ENCODE assay signal across 14 mouse cellular contexts in the genomic region with DNA sequence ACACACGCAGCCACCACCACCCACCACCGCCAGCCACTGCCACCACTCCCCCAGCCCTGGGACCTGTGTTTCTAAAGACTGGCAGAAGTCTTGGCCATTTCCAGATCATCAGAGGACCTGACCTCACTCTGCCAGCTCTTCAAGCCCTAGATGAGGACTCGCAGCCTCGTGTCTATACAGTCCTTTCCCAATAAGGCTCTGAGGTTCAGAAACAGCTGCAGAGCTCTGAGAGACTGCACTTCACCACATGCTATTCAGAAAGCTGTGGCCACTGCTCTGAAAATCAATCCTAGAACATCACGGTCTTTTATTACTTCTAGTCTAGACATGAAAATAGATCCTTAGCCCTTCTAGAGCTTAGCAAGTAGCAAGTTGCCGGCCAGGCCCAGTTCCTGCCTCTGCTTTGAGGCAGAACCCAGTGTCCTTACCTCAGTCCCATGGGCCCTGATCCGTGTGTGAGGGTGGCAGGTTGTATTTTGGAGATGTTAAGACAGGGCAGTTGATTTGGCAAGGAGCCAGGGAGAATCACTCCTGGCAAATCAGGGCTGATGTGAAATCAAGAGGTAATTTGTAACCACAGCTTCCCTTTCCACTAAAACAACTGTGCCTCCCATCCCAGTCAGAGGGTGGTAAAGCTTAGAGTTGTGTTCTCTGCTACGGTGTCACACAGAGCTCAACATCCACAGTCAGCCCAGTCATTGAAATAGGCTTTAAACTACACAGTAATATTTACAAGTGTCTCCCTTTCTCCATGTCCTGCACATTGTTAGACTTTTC. TPM values are rescaled to one million over a fixed set of nuclear protein-coding genes. Genes with fewer than 3 reads are reported as not detected.
A peak's percentile ranks its signal among the peaks of the same experiment; 100 is the strongest.
DNase-seq lines count a peak whose midpoint lies in the region; ATAC-seq and TF ChIP-seq lines count a peak whose summit lies in the region.
"Had no signal": no experiment of that assay in that cellular context is flagged by ENCODE, and none has a peak within 500 bp of the region (broad histone marks: within the 10 kb centered on the region; RNA-seq: fewer than 3 reads in every experiment).

No protein-coding gene starts in this region.

- H3K4me1 ChIP-seq in heart, embryonic 13.5 days = peaks cover 7% of the 10 kb centered on the region; the same call in 1 of the 2 replicates
- H3K4me1 ChIP-seq in spleen, adult 2 months (ENCODE audit: control insufficient read depth, insufficient read depth, insufficient read length) = no peaks in the 10 kb centered on the region
- H3K4me1 ChIP-seq in small intestine, adult 2 months (ENCODE audit: control insufficient read depth, insufficient read depth, insufficient read length, low read length) = no peaks in the 10 kb centered on the region
- H3K4me1 ChIP-seq: forebrain, embryonic 13.5 days had no signal

- no peaks in the 10 kb centered on the region for H3K9me3 ChIP-seq in heart, embryonic 13.5 days
- H3K9me3 ChIP-seq: forebrain, embryonic 13.5 days; heart, embryonic 10.5 days; hindbrain, embryonic 10.5 days; megakaryocyte, embryonic 14.5 days had no signal

- intact Hi-C loops in heart, postnatal 14 days (cut with DNase I) = no loop called here

- H3K36me3 ChIP-seq in heart, embryonic 13.5 days = peaks cover 62% of the 10 kb centered on the region
- H3K36me3 ChIP-seq in spleen, adult 2 months (ENCODE audit: control insufficient read depth, insufficient read depth, low read length) = peaks cover 4% of the 10 kb centered on the region; the same call in 1 of the 2 replicates
- peaks cover 26% of the 10 kb centered on the region for H3K36me3 ChIP-seq in small intestine, adult 2 months (ENCODE audit: control insufficient read depth, insufficient read depth, low read length)

- 84% methylated on average over 8 of the region's 8 CpGs for WGBS in heart, embryonic 13.5 days
- WGBS in spleen, adult 2 months = 75% methylated on average over 8 of the region's 8 CpGs
- 88% methylated on average over 8 of the region's 8 CpGs for WGBS in small intestine, adult 2 months

- H3K9ac ChIP-seq in heart, embryonic 13.5 days = peak overlapping the region; percentile 8; the same call in 1 of the 2 replicates
- H3K9ac ChIP-seq: forebrain, embryonic 13.5 days had no signal

- H3K4me3 ChIP-seq in heart, embryonic 13.5 days = no peak overlapping the region
- H3K4me3 ChIP-seq in spleen, adult 2 months (ENCODE audit: extremely low read depth, insufficient read depth, insufficient read length) = no peak overlapping the region
- no peak overlapping the region for H3K4me3 ChIP-seq in small intestine, adult 2 months (ENCODE audit: low read depth, low read length)
- H3K4me3 ChIP-seq: forebrain, embryonic 13.5 days; heart, embryonic 10.5 days; hindbrain, embryonic 10.5 days had no signal

- no peaks in the 10 kb centered on the region for H3K27me3 ChIP-seq in heart, embryonic 13.5 days (replicated peaks)
- H3K27me3 ChIP-seq in spleen, adult 2 months (ENCODE audit: control insufficient read depth, insufficient read depth, low read length) = no peaks in the 10 kb centered on the region
- H3K27me3 ChIP-seq in small intestine, adult 2 months (ENCODE audit: control insufficient read depth, insufficient read depth, low read length) = no peaks in the 10 kb centered on the region
- H3K27me3 ChIP-seq: forebrain, embryonic 13.5 days; megakaryocyte, embryonic 14.5 days had no signal

- no peak for ATAC-seq in heart, embryonic 13.5 days (ENCODE audit: extremely low read depth, insufficient number of reproducible peaks, low FRiP score, low TSS enrichment)
- peak; percentile 28; the same call in 1 of the 2 replicates for ATAC-seq in common myeloid progenitor, adult 5-6 weeks (replicated peaks; ENCODE audit: low read depth, poor library complexity, severe bottlenecking)
- ATAC-seq: forebrain, embryonic 13.5 days had no signal

- H3K27ac ChIP-seq in heart, embryonic 13.5 days (replicated peaks) = no peak overlapping the region
- H3K27ac ChIP-seq in spleen, adult 2 months (ENCODE audit: insufficient read depth, low read length) = 0 out of 2 replicates have a peak overlapping the region, but pooled peaks have one; percentile 53
- H3K27ac ChIP-seq in small intestine, adult 2 months (ENCODE audit: insufficient read depth, low read depth, low read length) = peak overlapping the region; percentile 13; the same call in 1 of the 2 replicates
- H3K27ac ChIP-seq: forebrain, embryonic 13.5 days; hindbrain, embryonic 10.5 days had no signal

- H3K4me2 ChIP-seq in heart, embryonic 13.5 days = no peak overlapping the region
- H3K4me2 ChIP-seq: forebrain, embryonic 13.5 days had no signal

- TF ChIP-seq CTCF in spleen, adult 2 months (IDR thresholded peaks at IDR 0.05; ENCODE audit: extremely low read depth, insufficient read depth, insufficient read length, insufficient replicate concordance) = no peak
- no peak for TF ChIP-seq CTCF in small intestine, adult 2 months (IDR thresholded peaks at IDR 0.05; ENCODE audit: extremely low read depth, insufficient read length, insufficient replicate concordance, low read depth, low read length)

- no peak for DNase-seq in heart, postnatal 14 days
- DNase-seq in spleen, adult 2 months (ENCODE audit: low read depth in 1 of 2, low spot score in 2 of 2) = no peak
- DNase-seq in spleen, postnatal 4 days (ENCODE audit: low spot score in 2 of 2) = no peak
- DNase-seq in lung, postnatal 14 days = no peak
- no peak for DNase-seq in urinary bladder, postnatal 36 days (ENCODE audit: low spot score in 2 of 2)
- DNase-seq: cerebellum, postnatal 25 days; left cerebral cortex, postnatal 4 days had no signal

- no peak for TF ChIP-seq POLR2A in spleen, adult 2 months (IDR thresholded peaks at IDR 0.05; ENCODE audit: low read depth, low read length)
- TF ChIP-seq POLR2A in small intestine, adult 2 months (IDR thresholded peaks at IDR 0.05; ENCODE audit: low read depth, low read length) = no peak

RNA-seq across cellular contexts. Expression of a gene that starts 50.5 kb away (rescaled TPM):
- polyA plus RNA-seq in heart, embryonic 13.5 days (2015; fragmentation: Nextera tagmentation; extraction: Ambion mirVana) = 68.4 and 71.2 TPM in 2 replicates
- 10 to 100 TPM; 28.2 to 30.3 TPM for total RNA-seq in heart, postnatal 14 days (2021)
- polyA plus RNA-seq in spleen, adult 2 months (2012; rRNA removed) = 31.2 and 36.6 TPM in 2 replicates
- 26.9 and 37.8 TPM in 2 replicates for total RNA-seq in common myeloid progenitor, adult 5-6 weeks (2017)
- polyA plus RNA-seq in small intestine, adult 2 months (2012; rRNA removed) = 69.0 and 137 TPM in 2 replicates
